Mouse (Mus musculus) hindbrain, embryonic 15.5 days (tissue): Measurements from ENCODE around the gene Mical3. TPM values are rescaled to one million over a fixed set of nuclear protein-coding genes. Genes with fewer than 3 reads are reported as not detected.

Experiments used
- ATAC-seq: fragments of 200-750 bp; cut with Nextera tagmentation; 2 replicates; pipeline ENCODE4 v1.8.0; 2017; ENCODE audit warnings: low read depth, moderate number of reproducible peaks, moderate TSS enrichment; ENCODE audit not compliant: low FRiP score
- H3K27ac ChIP-seq: fragments of 300-500 bp; sonication (generic); replicated peaks from 2 replicates; pipeline ENCODE4 v1.5.1; 2015; ENCODE audit warnings: mild to moderate bottlenecking, inconsistent platforms
- H3K27me3 ChIP-seq: fragments of 300-500 bp; sonication (generic); 2 replicates; pipeline ENCODE4 v1.6.1; 2015; ENCODE audit warnings: control low read depth, inconsistent platforms
- H3K36me3 ChIP-seq: fragments of 300-500 bp; sonication (generic); 2 replicates; pipeline ENCODE4 v1.6.1; 2015; ENCODE audit warnings: control low read depth, inconsistent platforms
- H3K4me1 ChIP-seq: fragments of 300-500 bp; sonication (generic); replicated peaks from 2 replicates; pipeline ENCODE4 v1.6.1; 2015; ENCODE audit warnings: control low read depth, inconsistent platforms
- H3K4me2 ChIP-seq: fragments of 300-500 bp; sonication (generic); 2 replicates; pipeline ENCODE4 v1.6.1; 2015; ENCODE audit warnings: moderate library complexity, mild to moderate bottlenecking, inconsistent platforms
- H3K4me3 ChIP-seq: fragments of 300-500 bp; sonication (generic); 2 replicates; pipeline ENCODE4 v1.5.1; 2015; ENCODE audit warnings: mild to moderate bottlenecking, inconsistent platforms
- H3K9ac ChIP-seq: fragments of 300-500 bp; sonication (generic); 2 replicates; pipeline ENCODE4 v1.6.1; 2015; ENCODE audit warnings: inconsistent platforms
- H3K9me3 ChIP-seq: fragments of 300-500 bp; sonication (generic); 2 replicates; pipeline ENCODE4 v1.6.1; 2016; ENCODE audit warnings: control low read depth, inconsistent platforms
- WGBS: fragments of 180-500 bp; shearing (Covaris S2); methylation state at CpG from one replicate; pipeline ENCODE4 v1.1.7; 2015; 5-methylcytosine and 5-hydroxymethylcytosine counted together
- polyA plus RNA-seq: library from polyadenylated mRNA; unstranded; fragments of >200 nt; fragmentation: Nextera tagmentation; extraction: Ambion mirVana; gene quantifications from 2 replicates; pipeline ENCODE4 v1.2.1, GENCODE M21; 2015

The Mical3 gene
- polyA plus RNA-seq, 1 experiment from 2014 or later: 34.4 TPM

DNA sequence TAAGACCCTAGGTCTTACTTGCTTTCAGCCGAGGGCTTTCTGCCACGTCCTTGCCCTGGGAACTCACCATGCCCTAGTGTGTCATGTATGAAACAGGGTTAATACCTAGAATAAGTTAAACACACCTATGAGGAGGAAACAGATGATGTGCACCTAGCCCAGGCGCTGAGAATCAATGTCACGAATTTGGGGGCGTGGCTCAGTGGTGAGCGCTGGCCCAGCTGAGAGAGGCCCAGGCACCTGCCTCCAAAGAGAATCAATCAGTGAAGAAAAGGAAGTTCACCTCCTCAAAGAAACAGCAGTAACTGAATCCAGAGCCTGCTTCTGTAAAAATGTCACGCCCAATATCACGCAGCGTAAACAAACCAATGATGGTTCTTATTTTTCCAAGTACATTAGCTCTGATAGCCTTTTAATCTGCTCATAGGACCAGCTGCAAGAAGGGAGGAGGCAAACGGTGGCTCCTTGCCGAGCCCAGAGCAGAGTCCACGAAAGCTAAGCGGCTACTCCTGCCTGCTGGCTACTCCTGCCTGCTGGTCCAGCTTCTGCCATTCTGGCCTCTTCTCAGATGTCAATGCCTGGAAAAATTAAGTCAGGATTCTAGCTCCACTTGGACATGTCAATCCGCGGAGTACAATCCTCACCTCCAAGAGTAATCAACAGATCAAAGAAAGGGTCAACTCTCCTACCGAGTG, 23.9 kb downstream of the Mical3 start:
- Histone ChIP-seq H3K4me2 (no peak overlapping the region), H3K36me3 (no peaks in the 10 kb centered on the region), H3K27me3 (no peaks in the 10 kb centered on the region), H3K4me1 (peaks cover 60% of the 10 kb centered on the region), H3K9ac (no peak overlapping the region), H3K27ac (no peak overlapping the region), H3K9me3 (no peaks in the 10 kb centered on the region), H3K4me3 (no peak overlapping the region)
- no peak for ATAC-seq
- 86% methylated on average over 16 of the region's 16 CpGs for WGBS

GRCm38 (mm10) chr6:121105726-121106125, 25.1 kb downstream of the Mical3 start:
- no peak overlapping the region for H3K9ac ChIP-seq
- WGBS: 53% methylated on average over 4 of the region's 4 CpGs
- ATAC-seq: no peak
- no peaks in the 10 kb centered on the region for H3K36me3 ChIP-seq
- no peaks in the 10 kb centered on the region for H3K27me3 ChIP-seq
- H3K4me3 ChIP-seq: no peak overlapping the region
- no peak overlapping the region for H3K4me2 ChIP-seq
- H3K9me3 ChIP-seq: no peaks in the 10 kb centered on the region
- H3K4me1 ChIP-seq: peaks cover 53% of the 10 kb centered on the region
- H3K27ac ChIP-seq: no peak overlapping the region

DNA sequence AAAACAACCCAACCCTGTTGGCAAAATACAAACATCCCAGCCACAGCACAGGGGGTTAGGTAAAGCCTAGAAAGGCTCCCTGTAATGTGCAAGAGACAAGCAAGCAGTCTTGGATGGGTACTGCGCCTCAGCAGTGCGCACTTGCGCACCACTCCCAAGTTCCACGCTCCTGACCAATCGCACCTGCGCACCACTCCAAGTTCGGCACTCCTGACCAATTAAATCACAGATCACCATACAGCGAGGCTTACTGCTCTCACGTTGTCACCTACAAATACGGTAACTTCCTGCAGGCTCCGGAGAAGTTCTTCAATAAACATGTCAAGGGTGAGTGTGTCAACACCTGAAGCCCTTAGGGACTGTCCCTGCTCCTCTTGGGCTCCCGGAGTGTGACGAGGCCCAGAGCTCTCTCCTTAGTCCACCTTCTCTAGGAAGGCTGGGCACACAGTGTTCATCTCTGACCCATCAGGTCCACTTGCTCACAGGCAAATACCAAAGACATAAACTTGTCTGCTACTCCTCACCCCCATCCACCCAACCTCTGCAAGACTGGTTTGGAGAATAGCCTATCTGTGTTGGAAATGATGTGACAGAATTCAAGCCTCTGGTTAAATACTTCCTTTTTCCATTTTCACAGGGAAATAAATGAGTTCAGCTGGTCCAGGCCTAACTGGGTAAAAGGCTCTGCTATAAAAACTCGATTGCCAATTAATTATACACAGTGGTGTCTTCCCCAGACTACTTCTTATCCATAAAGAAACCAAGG, 27.2 kb downstream of the Mical3 start:
- Histone ChIP-seq H3K4me2 (no peak overlapping the region), H3K4me3 (no peak overlapping the region), H3K27me3 (no peaks in the 10 kb centered on the region), H3K27ac (no peak overlapping the region), H3K4me1 (peaks cover 60% of the 10 kb centered on the region), H3K36me3 (no peaks in the 10 kb centered on the region), H3K9me3 (no peaks in the 10 kb centered on the region), H3K9ac (no peak overlapping the region)
- WGBS: 93% methylated on average over 14 of the region's 14 CpGs
- no peak for ATAC-seq

- Histone ChIP-seq H3K36me3 (no peaks in the 10 kb centered on the region), H3K4me1 (peaks cover 60% of the 10 kb centered on the region), H3K4me3 (no peak overlapping the region), H3K9me3 (no peaks in the 10 kb centered on the region), H3K27me3 (no peaks in the 10 kb centered on the region), H3K9ac (no peak overlapping the region), H3K27ac (no peak overlapping the region), H3K4me2 (no peak overlapping the region)
- no peak for ATAC-seq
- whole genome bisulfite sequencing: 86% methylated on average over 10 of the region's 10 CpGs
These were observed 27.9 kb downstream of the Mical3 start for GRCm38 (mm10) chr6:121102941-121103340.

- Histone ChIP-seq H3K4me1 (peaks cover 59% of the 10 kb centered on the region), H3K36me3 (no peaks in the 10 kb centered on the region), H3K9me3 (no peaks in the 10 kb centered on the region), H3K27ac (no peak overlapping the region), H3K27me3 (no peaks in the 10 kb centered on the region), H3K9ac (no peak overlapping the region), H3K4me3 (no peak overlapping the region), H3K4me2 (no peak overlapping the region)
- WGBS: 69% methylated on average over 2 of the region's 2 CpGs
- no peak for ATAC-seq
These were observed 28.7 kb downstream of the Mical3 start for GRCm38 (mm10) chr6:121102084-121102483.

DNA sequence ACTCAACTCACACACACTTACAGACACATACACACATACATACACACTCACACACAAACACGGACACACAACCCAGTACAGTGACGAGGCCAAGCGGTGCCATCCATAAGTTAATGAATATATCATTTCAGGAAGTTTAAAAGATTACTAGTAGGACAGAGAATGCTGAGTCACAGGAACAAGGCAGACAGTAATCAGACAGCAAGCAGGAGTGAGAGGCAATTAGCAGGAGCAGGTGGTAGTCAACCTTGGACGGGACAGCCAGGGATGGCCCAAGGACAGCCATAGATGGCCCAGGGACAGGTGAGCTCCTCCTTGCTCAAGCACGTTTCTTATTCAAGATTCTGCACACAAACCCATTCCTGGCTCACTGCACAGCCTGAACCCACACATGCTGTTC, 29.6 kb downstream of the Mical3 start:
- Histone ChIP-seq H3K9me3 (no peaks in the 10 kb centered on the region), H3K27ac (no peak overlapping the region), H3K4me1 (peaks cover 58% of the 10 kb centered on the region), H3K9ac (no peak overlapping the region), H3K4me3 (no peak overlapping the region), H3K36me3 (no peaks in the 10 kb centered on the region), H3K27me3 (no peaks in the 10 kb centered on the region), H3K4me2 (no peak overlapping the region)
- no peak for ATAC-seq
- WGBS: 90% methylated on average over 5 of the region's 5 CpGs

DNA sequence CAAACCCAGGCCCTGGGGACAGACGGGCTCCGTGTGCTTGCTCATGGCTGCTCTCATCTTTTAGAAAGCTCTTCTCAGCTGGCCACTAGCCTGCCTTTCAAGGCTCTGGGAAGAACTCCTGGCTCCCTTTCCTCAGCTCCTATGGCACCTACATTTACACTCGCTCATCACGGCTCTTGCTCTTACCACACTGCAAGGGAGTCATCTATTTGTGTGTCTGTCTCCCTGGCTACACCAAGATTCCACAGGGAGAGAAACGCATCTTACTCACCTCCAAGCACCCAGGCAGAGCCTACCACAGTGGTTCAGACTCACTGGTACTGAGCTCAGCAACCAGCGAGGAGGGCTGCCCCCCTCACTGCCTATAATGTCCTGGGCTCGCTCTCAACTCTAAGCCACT, 31.0 kb downstream of the Mical3 start:
- Histone ChIP-seq H3K4me1 (peaks cover 44% of the 10 kb centered on the region), H3K27ac (no peak overlapping the region), H3K9ac (no peak overlapping the region), H3K36me3 (no peaks in the 10 kb centered on the region), H3K4me2 (no peak overlapping the region), H3K4me3 (no peak overlapping the region), H3K27me3 (no peaks in the 10 kb centered on the region), H3K9me3 (no peaks in the 10 kb centered on the region)
- 80% methylated on average over 7 of the region's 7 CpGs for WGBS
- ATAC-seq: no peak

- Histone ChIP-seq H3K27ac (no peak overlapping the region; the same call in 1 of the 2 replicates), H3K9me3 (no peaks in the 10 kb centered on the region), H3K4me3 (no peak overlapping the region), H3K9ac (no peak overlapping the region), H3K4me1 (peaks cover 44% of the 10 kb centered on the region), H3K27me3 (no peaks in the 10 kb centered on the region), H3K4me2 (no peak overlapping the region), H3K36me3 (no peaks in the 10 kb centered on the region)
- ATAC-seq: no peak
- 80% methylated on average over 4 of the region's 4 CpGs for WGBS
These were observed 31.6 kb downstream of the Mical3 start for GRCm38 (mm10) chr6:121099228-121099608.

DNA sequence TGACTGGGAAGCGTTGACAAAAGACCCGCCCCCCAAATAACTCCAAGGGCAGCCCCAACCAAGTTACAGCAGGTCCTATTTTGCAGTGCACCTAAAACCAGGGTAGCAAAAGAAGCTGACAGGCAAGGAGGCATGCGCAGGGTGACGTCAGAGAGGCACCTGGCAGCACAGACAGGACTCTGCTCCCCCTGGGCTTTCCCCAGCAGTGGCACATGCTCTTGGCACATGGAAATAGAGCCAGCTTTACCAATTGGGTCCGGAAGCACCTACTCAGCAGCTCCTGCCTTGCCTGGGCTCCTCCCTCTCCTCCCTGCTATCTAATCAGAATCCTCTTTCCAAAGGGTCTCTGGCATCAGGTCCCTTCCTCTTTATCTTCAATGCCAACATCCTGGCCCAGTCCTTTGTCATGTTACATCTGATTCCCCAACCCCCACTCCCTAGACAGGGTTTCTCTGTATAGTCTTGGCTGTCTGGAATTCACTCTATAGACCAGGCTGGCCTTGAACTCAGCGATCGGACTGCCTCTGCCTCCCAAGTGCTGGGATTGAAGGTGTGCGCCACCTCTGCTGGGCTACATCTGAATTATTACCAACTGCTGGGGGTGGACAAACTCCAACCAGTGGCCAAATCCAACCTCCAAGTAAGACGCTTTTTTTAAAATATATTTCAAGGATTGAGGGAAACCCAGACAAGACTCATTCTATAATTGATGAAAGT, 32.1 kb downstream of the Mical3 start:
- Histone ChIP-seq H3K27ac (peak overlapping the region; percentile 23), H3K4me2 (peak overlapping the region; percentile 11; the same call in 1 of the 2 replicates), H3K4me1 (peaks cover 44% of the 10 kb centered on the region), H3K9me3 (no peaks in the 10 kb centered on the region), H3K9ac (no peak overlapping the region), H3K27me3 (no peaks in the 10 kb centered on the region), H3K4me3 (no peak overlapping the region), H3K36me3 (no peaks in the 10 kb centered on the region)
- WGBS: 72% methylated on average over 9 of the region's 9 CpGs
- ATAC-seq: no peak

DNA sequence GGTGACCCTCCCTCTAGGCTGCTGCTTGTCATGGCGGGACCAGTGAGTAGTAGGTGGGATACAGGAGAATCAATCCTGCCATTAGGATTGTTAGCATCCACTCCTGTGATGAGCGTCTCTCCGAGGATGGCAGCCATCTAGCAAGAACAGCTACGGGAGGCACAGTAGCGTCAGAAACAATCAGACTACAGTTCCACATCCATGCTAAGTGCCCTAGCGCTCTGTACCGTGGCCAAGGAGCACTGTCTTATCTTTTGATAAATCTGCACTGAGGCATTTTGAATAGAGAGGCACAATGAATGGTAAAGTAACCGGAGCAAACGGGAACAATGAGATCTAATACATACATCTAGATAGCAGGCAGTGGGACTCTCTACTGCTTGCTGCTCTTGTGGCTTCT, 32.7 kb downstream of the Mical3 start:
- peak overlapping the region; percentile 11; the same call in 1 of the 2 replicates for H3K4me2 ChIP-seq
- peak overlapping the region; percentile 23 for H3K27ac ChIP-seq
- no peak for ATAC-seq
- 32% methylated on average over 9 of the region's 9 CpGs for WGBS
- no peak overlapping the region for H3K4me3 ChIP-seq
- no peaks in the 10 kb centered on the region for H3K27me3 ChIP-seq
- H3K9ac ChIP-seq: no peak overlapping the region
- H3K9me3 ChIP-seq: no peaks in the 10 kb centered on the region
- H3K36me3 ChIP-seq: no peaks in the 10 kb centered on the region
- peaks cover 44% of the 10 kb centered on the region for H3K4me1 ChIP-seq

DNA sequence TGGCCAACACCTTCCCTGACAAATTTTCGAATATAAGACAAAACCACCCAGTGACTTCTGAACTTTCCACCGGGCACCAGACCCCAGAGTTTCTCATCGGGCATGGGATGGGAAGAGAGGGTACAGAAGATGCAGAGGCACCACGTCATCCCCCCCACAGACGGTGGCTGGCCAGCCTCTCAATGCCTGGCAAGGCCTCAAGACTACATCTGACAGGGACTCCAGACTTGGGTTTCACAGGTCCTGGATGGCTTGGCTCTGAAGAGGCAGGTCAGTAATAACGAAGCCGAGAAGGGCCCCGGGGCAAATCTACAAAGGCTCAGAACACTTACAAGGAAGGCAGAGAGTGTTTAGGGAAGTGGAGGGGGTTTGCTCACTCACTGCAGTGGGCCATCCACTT, 33.9 kb downstream of the Mical3 start:
- no peak overlapping the region for H3K9ac ChIP-seq
- 92% methylated on average over 8 of the region's 8 CpGs for WGBS
- H3K4me2 ChIP-seq: no peak overlapping the region
- peaks cover 35% of the 10 kb centered on the region for H3K4me1 ChIP-seq
- ATAC-seq: no peak
- H3K36me3 ChIP-seq: 0 out of 2 replicates have a peak, but pooled peaks cover 3% of the 10 kb centered on the region
- H3K9me3 ChIP-seq: no peaks in the 10 kb centered on the region
- H3K4me3 ChIP-seq: no peak overlapping the region
- no peaks in the 10 kb centered on the region for H3K27me3 ChIP-seq
- H3K27ac ChIP-seq: no peak overlapping the region

- no peak overlapping the region for H3K27ac ChIP-seq
- H3K9me3 ChIP-seq: no peaks in the 10 kb centered on the region
- no peak for ATAC-seq
- H3K27me3 ChIP-seq: no peaks in the 10 kb centered on the region
- no peak overlapping the region for H3K4me2 ChIP-seq
- 93% methylated on average over 8 of the region's 8 CpGs for WGBS
- H3K9ac ChIP-seq: no peak overlapping the region
- 0 out of 2 replicates have a peak, but pooled peaks cover 4% of the 10 kb centered on the region for H3K36me3 ChIP-seq
- H3K4me1 ChIP-seq: peaks cover 34% of the 10 kb centered on the region
- H3K4me3 ChIP-seq: no peak overlapping the region
These were observed 34.4 kb downstream of the Mical3 start for GRCm38 (mm10) chr6:121096390-121096789.
